Mouse (Mus musculus): ENCODE measurements around the gene Tram2. TPM values are rescaled to one million over a fixed set of nuclear protein-coding genes. Genes with fewer than 3 reads are reported as not detected.

Tram2 gene
- polyA plus RNA-seq, 1 experiment from 2014 or later: 5.0 TPM

DNA sequence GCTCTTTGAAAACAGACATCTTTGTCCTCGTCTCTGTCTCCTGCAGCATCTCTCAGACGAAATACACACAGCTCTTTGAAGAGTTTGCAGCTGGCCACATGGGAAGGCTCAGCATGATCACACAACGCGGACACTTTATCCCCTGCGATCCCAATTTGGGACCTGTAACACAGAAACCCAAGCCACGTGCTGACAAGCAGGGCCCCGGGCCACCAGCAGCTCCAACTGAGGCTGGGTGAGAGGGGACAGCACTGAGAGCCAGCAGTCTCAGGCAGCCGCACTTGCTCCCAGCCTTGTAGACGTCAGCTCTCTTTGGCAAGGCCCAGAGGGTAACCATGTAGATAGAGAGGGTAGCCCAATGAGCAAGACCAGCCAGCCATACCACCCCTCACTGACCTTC lies 26.0 kb downstream of the Tram2 start:
- no peak for DNase-seq (ENCODE audit: low spot score)
- no peak overlapping the region for H3K4me3 ChIP-seq
- H3K9me3 ChIP-seq: 0 out of 2 replicates have a peak, but pooled peaks cover 1% of the 10 kb centered on the region
- H3K4me1 ChIP-seq (replicated peaks): peaks cover 31% of the 10 kb centered on the region
- 62% methylated on average over 9 of the region's 9 CpGs for WGBS
- no peaks in the 10 kb centered on the region for H3K27me3 ChIP-seq (ENCODE audit: insufficient read depth, poor library complexity, severe bottlenecking)
- peak overlapping the region; percentile 80 for H3K27ac ChIP-seq
- H3K36me3 ChIP-seq: peaks cover 2% of the 10 kb centered on the region; the same call in 1 of the 2 replicates

DNA sequence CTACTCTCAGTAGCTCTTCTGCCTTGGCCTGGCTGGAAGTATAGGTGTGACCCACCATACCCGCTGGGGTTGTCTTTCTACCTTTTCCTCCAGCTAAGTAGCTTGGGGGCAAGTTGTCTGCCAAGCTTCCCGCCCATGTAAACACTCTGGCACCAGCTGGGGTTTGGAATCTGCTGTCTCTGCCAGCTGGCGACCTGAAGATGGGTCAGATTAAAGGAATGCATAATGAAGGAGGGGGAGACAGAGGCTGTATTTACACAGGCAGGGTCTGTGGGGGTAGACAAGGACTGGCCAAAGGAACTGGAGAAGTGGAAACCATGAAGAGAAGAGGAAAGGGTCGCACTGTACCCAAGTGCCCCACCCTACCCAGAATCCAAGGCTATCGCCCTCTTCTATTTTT lies 26.4 kb downstream of the Tram2 start:
- H3K9me3 ChIP-seq: no peaks in the 10 kb centered on the region
- no peaks in the 10 kb centered on the region for H3K36me3 ChIP-seq
- H3K4me3 ChIP-seq: no peak overlapping the region
- no peak for DNase-seq (ENCODE audit: low spot score)
- H3K27me3 ChIP-seq (ENCODE audit: insufficient read depth, poor library complexity, severe bottlenecking): no peaks in the 10 kb centered on the region
- peak overlapping the region; percentile 80 for H3K27ac ChIP-seq
- WGBS: 50% methylated on average over 5 of the region's 5 CpGs
- H3K4me1 ChIP-seq (replicated peaks): peaks cover 31% of the 10 kb centered on the region

DNA sequence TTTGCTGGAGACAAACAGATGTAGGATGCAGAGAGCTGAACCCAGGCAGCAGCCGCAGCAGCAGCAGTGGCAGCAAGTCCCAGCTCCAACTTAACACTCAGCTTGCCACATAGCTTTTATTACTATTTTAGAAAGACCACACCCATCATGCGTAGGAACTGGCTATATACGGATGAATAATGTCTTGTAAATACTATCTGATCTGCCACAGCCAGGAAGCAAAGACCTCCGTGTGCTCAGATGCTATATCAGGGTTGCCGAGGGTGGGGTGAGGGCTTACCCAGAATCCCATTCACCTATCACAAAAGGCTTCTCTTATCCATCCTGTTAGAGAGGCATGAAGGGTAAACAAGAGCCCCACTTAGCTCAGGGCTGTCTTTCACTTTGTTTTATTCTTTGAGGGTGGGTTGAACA lies 26.9 kb downstream of the Tram2 start:
- Histone ChIP-seq H3K36me3 (no peaks in the 10 kb centered on the region), H3K27ac (peak overlapping the region; percentile 80), H3K4me1 (replicated peaks) (peaks cover 31% of the 10 kb centered on the region), H3K27me3 (ENCODE audit: insufficient read depth, poor library complexity, severe bottlenecking) (no peaks in the 10 kb centered on the region), H3K4me3 (no peak overlapping the region), H3K9me3 (no peaks in the 10 kb centered on the region)
- 78% methylated on average over 5 of the region's 5 CpGs for WGBS
- no peak for DNase-seq (ENCODE audit: low spot score)

DNA sequence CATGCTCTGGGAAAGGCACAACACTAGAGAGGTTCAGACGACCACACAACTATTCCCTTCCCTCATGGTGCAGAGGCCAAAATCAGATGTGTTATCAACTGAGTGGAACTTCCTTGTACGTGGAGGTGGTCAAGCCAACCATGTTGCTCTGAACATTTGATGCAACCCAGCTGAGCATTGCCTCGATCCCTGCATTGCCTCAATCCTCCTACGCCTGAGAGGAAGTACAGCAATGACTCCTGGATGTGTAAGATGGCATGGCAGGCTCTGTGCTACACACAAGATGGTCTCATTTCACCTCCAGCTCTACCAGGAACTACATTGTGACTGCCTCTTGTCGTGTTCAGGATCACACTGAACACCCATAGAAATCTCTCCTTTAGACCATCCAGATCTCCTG lies 30.0 kb downstream of the Tram2 start:
- Histone ChIP-seq H3K9me3 (no peaks in the 10 kb centered on the region), H3K36me3 (no peaks in the 10 kb centered on the region), H3K4me3 (no peak overlapping the region), H3K4me1 (replicated peaks) (peaks cover 36% of the 10 kb centered on the region), H3K27me3 (ENCODE audit: insufficient read depth, poor library complexity, severe bottlenecking) (no peaks in the 10 kb centered on the region), H3K27ac (no peak overlapping the region)
- DNase-seq (ENCODE audit: low spot score): no peak
- 92% methylated on average over 5 of the region's 5 CpGs for WGBS

DNA sequence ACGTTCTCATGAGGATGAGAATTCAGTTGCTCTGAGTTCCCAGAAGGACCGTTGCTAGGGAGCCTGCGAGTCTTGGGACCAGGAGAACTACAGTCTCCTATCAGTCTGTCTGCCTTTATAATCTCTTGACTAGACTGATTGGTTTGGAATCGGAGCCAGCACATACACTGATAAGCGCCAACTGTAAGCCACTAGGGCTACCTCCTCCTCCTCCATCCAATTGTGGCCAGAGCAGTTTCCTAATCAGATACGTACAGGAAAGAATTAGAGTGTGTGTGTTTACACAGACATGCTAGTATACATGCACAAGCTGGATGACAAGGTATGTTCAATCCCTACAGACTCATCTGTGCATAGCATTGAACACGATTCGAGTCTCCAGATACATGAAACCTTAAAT lies 30.6 kb downstream of the Tram2 start:
- Histone ChIP-seq H3K36me3 (no peaks in the 10 kb centered on the region), H3K27ac (no peak overlapping the region), H3K9me3 (no peaks in the 10 kb centered on the region), H3K4me1 (replicated peaks) (peaks cover 30% of the 10 kb centered on the region), H3K4me3 (no peak overlapping the region), H3K27me3 (ENCODE audit: insufficient read depth, poor library complexity, severe bottlenecking) (no peaks in the 10 kb centered on the region)
- DNase-seq (ENCODE audit: low spot score): no peak
- 90% methylated on average over 8 of the region's 8 CpGs for WGBS

DNA sequence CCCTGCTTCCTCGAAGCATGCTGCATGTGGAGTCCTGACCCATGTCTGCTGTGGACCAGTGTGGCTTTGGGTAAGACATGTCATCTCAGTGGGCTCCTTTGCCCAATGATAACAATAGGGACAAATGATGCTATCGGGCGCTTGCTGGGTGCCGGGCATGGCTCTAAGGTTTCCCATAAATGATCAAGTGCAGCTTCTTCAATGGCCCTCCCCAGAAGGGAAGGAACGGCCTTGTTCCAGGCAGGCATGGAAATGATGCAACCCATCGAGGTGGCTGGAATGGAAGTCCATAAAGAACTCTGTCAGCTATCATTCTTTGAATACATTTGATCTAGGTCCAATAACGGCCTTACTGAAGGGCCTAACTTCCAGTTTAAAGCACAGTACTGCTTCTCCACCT lies 36.6 kb downstream of the Tram2 start:
- Histone ChIP-seq H3K27ac (0 out of 2 replicates have a peak overlapping the region, but pooled peaks have one; percentile 12), H3K9me3 (no peaks in the 10 kb centered on the region), H3K4me3 (no peak overlapping the region), H3K4me1 (replicated peaks) (peaks cover 5% of the 10 kb centered on the region; the same call in 1 of the 2 replicates), H3K27me3 (ENCODE audit: insufficient read depth, poor library complexity, severe bottlenecking) (no peaks in the 10 kb centered on the region), H3K36me3 (no peaks in the 10 kb centered on the region)
- 92% methylated on average over 7 of the region's 7 CpGs for WGBS
- no peak for DNase-seq (ENCODE audit: low spot score)

DNA sequence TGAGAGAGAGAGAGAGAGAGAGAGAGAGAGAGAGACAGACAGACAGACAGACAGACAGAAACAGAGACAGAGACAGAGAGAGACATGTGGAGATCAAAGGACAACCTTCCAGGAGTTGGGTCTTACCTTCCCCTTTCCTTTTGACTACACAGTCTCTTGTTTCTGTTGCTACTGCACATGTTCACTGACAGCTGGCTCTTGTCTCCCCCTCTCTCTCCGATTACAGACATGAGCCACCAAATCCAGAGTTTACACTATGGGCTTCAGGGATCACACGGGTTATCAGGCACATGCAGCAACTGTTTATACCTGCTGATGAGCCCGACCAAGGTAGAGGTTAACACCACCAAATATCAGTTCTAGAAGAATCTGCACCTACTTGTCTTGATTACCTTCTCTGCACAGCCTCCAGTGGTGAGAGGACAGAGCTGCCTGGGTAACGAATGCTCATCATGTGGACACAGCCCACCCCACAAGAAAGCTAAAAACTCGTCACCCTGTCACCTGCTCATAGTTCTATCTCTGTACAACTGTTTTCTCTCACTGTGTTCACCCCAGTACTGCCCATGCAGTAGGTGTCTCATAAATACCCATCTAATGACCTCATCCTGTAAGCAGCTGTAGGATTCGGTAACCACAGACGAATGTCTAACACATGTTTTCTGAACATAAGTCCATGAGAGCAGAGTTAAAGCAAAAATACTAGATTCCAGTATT lies 38.3 kb downstream of the Tram2 start:
- H3K36me3 ChIP-seq: 0 out of 2 replicates have a peak, but pooled peaks cover 6% of the 10 kb centered on the region
- H3K4me3 ChIP-seq: no peak overlapping the region
- H3K27me3 ChIP-seq (ENCODE audit: insufficient read depth, poor library complexity, severe bottlenecking): no peaks in the 10 kb centered on the region
- no peak overlapping the region for H3K27ac ChIP-seq
- peaks cover 5% of the 10 kb centered on the region; the same call in 1 of the 2 replicates for H3K4me1 ChIP-seq (replicated peaks)
- WGBS: 85% methylated on average over 7 of the region's 7 CpGs
- H3K9me3 ChIP-seq: no peaks in the 10 kb centered on the region
- no peak for DNase-seq (ENCODE audit: low spot score)

DNA sequence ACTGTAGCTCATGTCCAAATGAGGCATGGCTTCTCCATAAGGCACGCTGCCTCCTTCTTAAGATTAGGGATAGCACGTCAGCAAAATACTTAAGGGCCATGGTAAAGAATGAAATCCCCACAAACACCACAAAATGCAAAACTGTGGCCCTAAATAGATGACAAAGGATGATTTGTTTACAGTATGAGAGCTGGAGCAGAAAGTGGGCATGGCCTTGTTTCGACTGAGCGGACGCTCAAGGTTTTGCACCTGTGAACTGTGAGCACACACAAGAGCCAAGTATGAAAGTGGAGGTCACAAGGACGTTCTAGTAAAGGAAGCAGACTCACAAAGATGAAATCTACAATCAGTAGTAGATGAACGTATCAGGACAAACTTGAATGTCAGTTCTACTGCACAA lies 38.9 kb downstream of the Tram2 start:
- H3K4me3 ChIP-seq: no peak overlapping the region
- H3K27me3 ChIP-seq (ENCODE audit: insufficient read depth, poor library complexity, severe bottlenecking): no peaks in the 10 kb centered on the region
- H3K9me3 ChIP-seq: no peaks in the 10 kb centered on the region
- 91% methylated on average over 7 of the region's 7 CpGs for WGBS
- H3K4me1 ChIP-seq (replicated peaks): peaks cover 5% of the 10 kb centered on the region; the same call in 1 of the 2 replicates
- H3K27ac ChIP-seq: no peak overlapping the region
- no peak for DNase-seq (ENCODE audit: low spot score)
- H3K36me3 ChIP-seq: 0 out of 2 replicates have a peak, but pooled peaks cover 7% of the 10 kb centered on the region

DNA sequence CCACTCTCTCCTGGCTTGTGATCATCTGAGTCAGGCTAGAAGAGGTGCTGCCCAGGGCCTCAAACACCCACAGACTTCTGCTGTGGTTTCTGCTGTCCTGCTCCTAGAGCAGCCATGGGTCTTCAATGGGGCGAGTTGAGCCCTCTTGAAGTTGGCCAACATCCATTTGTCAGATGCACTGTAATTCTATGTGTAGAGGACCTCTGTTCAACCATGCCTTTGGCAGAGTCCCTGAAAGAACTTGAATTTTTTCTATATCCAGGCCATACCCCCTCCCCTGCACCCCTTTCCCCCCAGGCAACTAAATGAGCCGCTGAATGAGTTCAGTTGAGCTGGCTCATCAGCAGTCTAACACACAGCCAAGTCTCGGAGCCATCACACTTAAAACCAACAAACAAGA lies 39.5 kb downstream of the Tram2 start:
- no peak overlapping the region for H3K4me3 ChIP-seq
- DNase-seq (ENCODE audit: low spot score): no peak
- 93% methylated on average over 3 of the region's 3 CpGs for WGBS
- no peaks in the 10 kb centered on the region; the same call in 1 of the 2 replicates for H3K4me1 ChIP-seq (replicated peaks)
- H3K9me3 ChIP-seq: no peaks in the 10 kb centered on the region
- no peaks in the 10 kb centered on the region for H3K27me3 ChIP-seq (ENCODE audit: insufficient read depth, poor library complexity, severe bottlenecking)
- H3K36me3 ChIP-seq: 0 out of 2 replicates have a peak, but pooled peaks cover 11% of the 10 kb centered on the region
- H3K27ac ChIP-seq: no peak overlapping the region

DNA sequence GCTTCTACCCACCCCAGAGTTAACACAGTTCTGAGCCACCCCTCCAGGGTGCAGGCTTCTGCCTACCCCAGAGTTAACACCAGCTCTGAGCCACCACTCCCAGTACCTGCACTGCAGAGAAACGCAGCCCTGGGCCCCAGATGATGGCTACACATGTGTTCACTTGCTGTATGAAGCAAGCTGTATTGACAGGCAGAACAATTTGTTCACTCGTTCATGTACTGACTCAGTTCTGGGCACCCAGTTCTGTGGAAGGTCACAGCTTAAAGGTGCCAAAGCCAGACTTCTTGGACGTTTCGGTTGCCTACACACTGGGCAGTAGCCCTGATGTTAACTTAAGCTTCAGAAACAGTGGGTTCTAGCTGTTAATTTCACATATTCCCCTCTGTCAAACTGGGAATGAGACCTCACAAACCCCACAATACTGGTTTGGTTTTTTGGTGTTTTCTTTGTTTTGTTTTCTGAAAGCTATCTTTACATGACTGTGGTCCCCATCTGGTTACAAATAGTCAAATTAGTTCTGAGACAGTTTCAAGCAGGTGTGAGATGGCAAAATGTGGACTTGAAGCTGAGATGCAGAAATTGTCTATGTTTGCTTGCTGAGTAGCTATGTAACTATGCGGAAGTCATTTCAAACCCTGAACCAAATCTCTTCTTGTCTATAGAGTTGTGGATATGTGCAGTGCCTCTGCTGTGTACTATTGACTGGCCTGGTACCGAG lies 41.0 kb downstream of the Tram2 start:
- Histone ChIP-seq H3K4me3 (no peak overlapping the region), H3K27me3 (ENCODE audit: insufficient read depth, poor library complexity, severe bottlenecking) (no peaks in the 10 kb centered on the region), H3K4me1 (replicated peaks) (no peaks in the 10 kb centered on the region; the same call in 1 of the 2 replicates), H3K27ac (no peak overlapping the region), H3K36me3 (0 out of 2 replicates have a peak, but pooled peaks cover 11% of the 10 kb centered on the region), H3K9me3 (no peaks in the 10 kb centered on the region)
- 85% methylated on average over 6 of the region's 6 CpGs for WGBS
- DNase-seq (ENCODE audit: low spot score): no peak

DNA sequence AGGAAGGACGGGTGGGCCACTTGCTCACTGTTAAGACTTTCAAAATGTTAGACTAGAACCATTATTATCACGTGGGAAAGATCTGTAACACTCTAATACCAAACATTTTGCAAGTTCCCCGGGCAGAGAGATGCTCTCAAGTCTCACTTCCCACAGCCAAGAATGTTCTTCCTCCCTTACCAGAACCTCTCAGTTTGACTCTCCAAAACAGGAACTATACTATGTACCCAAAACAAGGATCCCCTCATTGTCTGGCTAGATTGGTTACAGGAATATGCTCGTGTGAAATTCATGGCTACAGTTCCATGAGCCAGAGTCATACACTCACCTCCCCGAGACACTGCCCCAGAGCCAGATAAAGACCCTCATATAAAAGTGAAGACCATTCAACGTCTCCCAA lies 43.2 kb downstream of the Tram2 start:
- Histone ChIP-seq H3K4me3 (no peak overlapping the region), H3K27me3 (ENCODE audit: insufficient read depth, poor library complexity, severe bottlenecking) (no peaks in the 10 kb centered on the region), H3K36me3 (0 out of 2 replicates have a peak, but pooled peaks cover 11% of the 10 kb centered on the region), H3K27ac (no peak overlapping the region), H3K9me3 (no peaks in the 10 kb centered on the region), H3K4me1 (replicated peaks) (no peaks in the 10 kb centered on the region)
- 81% methylated on average over 6 of the region's 6 CpGs for WGBS
- DNase-seq (ENCODE audit: low spot score): no peak

DNA sequence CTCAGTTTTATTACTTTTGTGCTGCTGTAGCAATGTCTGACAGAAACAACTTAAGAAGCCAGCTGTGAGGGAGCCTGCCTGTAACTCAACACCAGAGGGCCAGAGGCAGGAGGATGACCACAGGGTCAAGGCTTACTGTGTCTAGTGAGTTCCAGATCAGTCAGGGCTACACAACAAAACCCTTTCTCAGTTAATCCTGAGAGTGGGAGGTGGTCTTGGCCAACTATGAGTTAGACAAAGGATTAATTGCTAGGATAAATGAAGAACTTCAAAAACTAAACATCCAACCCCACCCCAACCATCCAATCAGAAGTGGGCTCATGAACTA lies 45.3 kb downstream of the Tram2 start:
- DNase-seq (ENCODE audit: low spot score): no peak
- Histone ChIP-seq H3K9me3 (no peaks in the 10 kb centered on the region), H3K27ac (no peak overlapping the region)

DNA sequence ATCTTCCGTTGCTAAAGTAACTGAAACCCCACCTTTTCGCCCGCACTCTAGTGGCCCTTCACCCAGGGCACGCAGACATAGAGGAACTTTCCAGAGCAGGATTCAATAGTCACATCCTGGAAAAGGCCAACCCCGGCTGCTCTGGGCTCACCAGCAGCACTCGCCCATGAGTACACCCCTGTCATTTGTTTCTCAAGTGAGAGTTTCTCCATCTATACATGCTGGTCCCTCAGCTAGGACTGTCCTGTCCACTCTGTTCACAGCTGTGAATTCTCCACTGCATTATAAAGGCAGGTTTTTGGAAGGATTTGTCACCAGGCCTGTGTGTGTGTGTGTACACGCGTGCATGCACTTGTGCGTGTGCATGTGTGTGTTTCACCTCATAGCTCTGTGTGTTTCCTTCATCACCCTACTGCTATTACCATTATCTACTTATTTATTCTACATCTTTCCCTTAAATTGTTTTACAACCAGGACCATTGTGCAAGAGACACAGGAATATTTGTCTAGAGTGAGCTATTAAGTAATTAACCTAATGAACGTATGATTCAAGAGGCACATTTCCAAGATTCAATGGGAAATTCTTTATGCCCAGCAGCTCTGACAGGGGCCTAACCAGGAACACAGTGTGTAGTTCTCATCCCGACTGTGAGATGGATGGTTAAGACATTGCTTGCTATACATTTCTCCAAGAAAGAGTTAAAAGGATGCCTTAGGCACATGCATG lies 45.8 kb downstream of the Tram2 start:
- Histone ChIP-seq H3K4me1 (replicated peaks) (no peaks in the 10 kb centered on the region), H3K9me3 (no peaks in the 10 kb centered on the region), H3K4me3 (no peak overlapping the region), H3K36me3 (0 out of 2 replicates have a peak, but pooled peaks cover 11% of the 10 kb centered on the region), H3K27me3 (ENCODE audit: insufficient read depth, poor library complexity, severe bottlenecking) (no peaks in the 10 kb centered on the region), H3K27ac (no peak overlapping the region)
- 92% methylated on average over 11 of the region's 11 CpGs for WGBS
- no peak for DNase-seq (ENCODE audit: low spot score)

More for the DNA sequence above, 45.3 kb downstream of the Tram2 start:
- Histone ChIP-seq H3K4me3 (no peak overlapping the region), H3K4me1 (replicated peaks) (no peaks in the 10 kb centered on the region), H3K36me3 (0 out of 2 replicates have a peak, but pooled peaks cover 11% of the 10 kb centered on the region), H3K27me3 (ENCODE audit: insufficient read depth, poor library complexity, severe bottlenecking) (no peaks in the 10 kb centered on the region)
